Mouse (Mus musculus) heart, adult 2 months (tissue): ENCODE data around the gene Spata13. TPM values are rescaled to one million over a fixed set of nuclear protein-coding genes. Genes with fewer than 3 reads are reported as not detected.
A peak's percentile ranks its signal among the peaks of the same experiment; 100 is the strongest.

Experiments
- DNase-seq, 2 experiments: peaks; one replicate each; pipeline ENCODE4 v3.0.0; 2021
- H3K27ac ChIP-seq: fragments of 200-600 bp; 2 replicates; pipeline ENCODE4 v1.8.1; 2022
- H3K27me3 ChIP-seq: fragments of 200-500 bp; 2 replicates; pipeline ENCODE4 v1.6.1; 2012; ENCODE audit warnings: mild to moderate bottlenecking, low read length, inconsistent platforms, mixed read lengths; ENCODE audit not compliant: control insufficient read depth, insufficient read depth
- H3K36me3 ChIP-seq: fragments of 200-500 bp; 2 replicates; pipeline ENCODE4 v1.6.1; 2012; ENCODE audit warnings: low read length, inconsistent platforms; ENCODE audit not compliant: control insufficient read depth, insufficient read depth
- H3K4me1 ChIP-seq: fragments of 200-500 bp; 2 replicates; pipeline ENCODE4 v1.6.1; 2011; ENCODE audit warnings: low read length; ENCODE audit not compliant: control insufficient read depth, insufficient read depth
- H3K4me3 ChIP-seq: fragments of 200-600 bp; 2 replicates; pipeline ENCODE4 v1.8.1; 2022
- H3K79me2 ChIP-seq: fragments of 200-500 bp; replicated peaks from 2 replicates; pipeline ENCODE4 v1.6.1; 2012; ENCODE audit warnings: mild to moderate bottlenecking, inconsistent platforms, low read length, moderate library complexity, mixed read lengths; ENCODE audit not compliant: control insufficient read depth, insufficient read depth
- H3K9ac ChIP-seq: fragments of 200-500 bp; 2 replicates; pipeline ENCODE4 v1.6.1; 2012; ENCODE audit warnings: low read depth, mild to moderate bottlenecking, control low read depth, inconsistent platforms, low read length, mixed read lengths
- CTCF ChIP-seq: fragments of 200-600 bp; IDR thresholded peaks from 2 replicates; pipeline ENCODE4 v1.8.1; 2022; ENCODE audit warnings: antibody characterized with exemption, mild to moderate bottlenecking, moderate library complexity
- EP300 ChIP-seq: fragments of 200-500 bp; IDR thresholded peaks from 2 replicates; pipeline ENCODE4 v1.6.1; 2011; ENCODE audit warnings: low read depth, low read length, control low read depth; ENCODE audit not compliant: insufficient read depth
- POLR2A ChIP-seq: fragments of 200-500 bp; IDR thresholded peaks from 2 replicates; pipeline ENCODE4 v1.6.1; 2011; ENCODE audit warnings: mild to moderate bottlenecking, low read depth, low read length, control low read depth; ENCODE audit not compliant: insufficient read depth
- WGBS: fragments of 180-500 bp; shearing (Covaris S2); methylation state at CpG from one replicate; pipeline ENCODE4 v1.1.7; 2018; 5-methylcytosine and 5-hydroxymethylcytosine counted together
- intact Hi-C: fragments of 180-260 bp; cut with DNase I; formaldehyde crosslinking; loops from one replicate; pipeline ENCODE4 v1.15.1; 2025
- polyA plus RNA-seq: library from polyadenylated mRNA; depleted of rRNA; stranded (reverse); fragments of >200 nt; gene quantifications from 2 replicates; pipeline ENCODE4 v1.2.3, GENCODE M21; 2012
- total RNA-seq, 2 experiments: library from RNA; stranded (reverse); gene quantifications; 2 replicates each; pipeline ENCODE4 v1.2.3; 2021

Gene Spata13
- total and polyA plus RNA-seq, 3 experiments: 9.5 to 14.7 (median 13.1) TPM

DNA sequence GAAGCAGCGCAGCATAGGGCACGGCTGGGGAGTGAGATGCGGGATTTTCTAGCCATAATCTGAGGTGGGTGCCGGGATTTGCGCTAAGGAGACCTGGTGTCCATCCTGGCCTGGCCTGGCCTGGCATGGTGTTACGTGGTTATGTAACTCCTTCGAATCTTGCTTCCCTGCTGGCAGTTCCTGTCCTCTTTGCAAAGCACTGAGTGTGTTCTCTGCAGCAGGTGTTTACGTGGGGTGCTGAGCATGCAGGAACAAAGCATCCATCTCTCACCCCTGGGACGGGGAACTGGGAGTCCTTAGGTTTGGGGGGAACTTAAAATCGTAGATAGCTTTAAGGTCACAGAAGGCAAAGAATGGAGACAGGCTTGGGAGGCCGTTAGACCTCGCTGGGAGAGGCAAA lies 105.8 kb downstream of the Spata13 start:
- Histone ChIP-seq H3K4me3 (no peak overlapping the region), H3K27me3 (no peaks in the 10 kb centered on the region), H3K79me2 (peaks cover 2% of the 10 kb centered on the region; the same call in 1 of the 2 replicates), H3K4me1 (peaks cover 50% of the 10 kb centered on the region), H3K9ac (no peak overlapping the region; the same call in 1 of the 2 replicates), H3K36me3 (peaks cover 9% of the 10 kb centered on the region; the same call in 1 of the 2 replicates), H3K27ac (peak overlapping the region; percentile 74)
- intact Hi-C loops: no loop called here
- 47% methylated on average over 12 of the region's 12 CpGs for WGBS
- no peak for DNase-seq
- TF ChIP-seq CTCF: no peak
- no peak for TF ChIP-seq EP300
- no peak for TF ChIP-seq POLR2A

- peaks cover 2% of the 10 kb centered on the region; the same call in 1 of the 2 replicates for H3K79me2 ChIP-seq
- no peak overlapping the region for H3K4me3 ChIP-seq
- H3K27me3 ChIP-seq: no peaks in the 10 kb centered on the region
- TF ChIP-seq POLR2A (no peak), EP300 (no peak), CTCF (no peak)
- peak overlapping the region; percentile 23; the same call in 1 of the 2 replicates for H3K9ac ChIP-seq
- H3K4me1 ChIP-seq: peaks cover 46% of the 10 kb centered on the region
- H3K36me3 ChIP-seq: peaks cover 11% of the 10 kb centered on the region; the same call in 1 of the 2 replicates
- intact Hi-C loops: no loop called here
- peak overlapping the region; percentile 74 for H3K27ac ChIP-seq
- no peak for DNase-seq
- whole genome bisulfite sequencing: 50% methylated on average over 5 of the region's 5 CpGs
These were observed 106.7 kb downstream of the Spata13 start for GRCm38 (mm10) chr14:60740507-60740906.

GRCm38 (mm10) chr14:60741033-60741432 lies 107.2 kb downstream of the Spata13 start:
- Histone ChIP-seq H3K9ac (0 out of 2 replicates have a peak overlapping the region, but pooled peaks have one; percentile 0), H3K36me3 (peaks cover 11% of the 10 kb centered on the region; the same call in 1 of the 2 replicates), H3K27me3 (no peaks in the 10 kb centered on the region), H3K4me1 (peaks cover 46% of the 10 kb centered on the region), H3K4me3 (no peak overlapping the region), H3K79me2 (peaks cover 2% of the 10 kb centered on the region; the same call in 1 of the 2 replicates), H3K27ac (peak overlapping the region; percentile 74)
- no peak for DNase-seq
- no peak for TF ChIP-seq POLR2A
- WGBS: 40% methylated on average over 8 of the region's 8 CpGs
- intact Hi-C loops: no loop called here

DNA sequence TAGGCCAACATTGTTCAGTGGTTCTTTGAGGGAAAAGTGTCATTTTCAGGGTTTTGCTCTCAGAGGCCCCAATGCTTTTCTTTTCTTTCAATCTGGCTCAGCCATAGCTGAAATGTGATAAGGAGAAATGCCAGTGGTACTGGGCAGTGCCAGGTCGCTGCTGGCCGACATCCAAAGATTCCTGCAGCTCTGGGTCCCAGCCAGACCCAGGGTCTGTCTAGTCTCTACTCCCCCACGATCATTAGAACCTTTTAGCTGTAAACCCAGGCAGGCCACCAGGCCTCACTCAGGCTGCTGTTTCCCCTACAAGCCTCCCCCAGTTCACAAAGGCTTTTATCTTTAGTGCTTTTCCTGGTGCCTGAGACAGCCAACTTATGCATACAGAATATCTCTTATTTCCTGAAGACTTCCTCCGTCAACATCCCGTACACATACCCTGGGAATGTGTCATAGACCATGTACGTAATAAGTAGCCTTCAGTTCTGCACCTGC lies 107.7 kb downstream of the Spata13 start:
- intact Hi-C loops: no loop called here
- 16% methylated on average over 6 of the region's 6 CpGs for WGBS
- H3K27ac ChIP-seq: peak overlapping the region; percentile 74
- H3K79me2 ChIP-seq: peaks cover 2% of the 10 kb centered on the region; the same call in 1 of the 2 replicates
- TF ChIP-seq POLR2A (no peak; the same call in 1 of the 2 replicates), CTCF (no peak), EP300 (no peak)
- peaks cover 42% of the 10 kb centered on the region for H3K4me1 ChIP-seq
- H3K27me3 ChIP-seq: no peaks in the 10 kb centered on the region
- peak; percentile 70 to 71 for DNase-seq
- H3K4me3 ChIP-seq: no peak overlapping the region
- peaks cover 11% of the 10 kb centered on the region; the same call in 1 of the 2 replicates for H3K36me3 ChIP-seq
- peak overlapping the region; percentile 17; the same call in 1 of the 2 replicates for H3K9ac ChIP-seq

DNA sequence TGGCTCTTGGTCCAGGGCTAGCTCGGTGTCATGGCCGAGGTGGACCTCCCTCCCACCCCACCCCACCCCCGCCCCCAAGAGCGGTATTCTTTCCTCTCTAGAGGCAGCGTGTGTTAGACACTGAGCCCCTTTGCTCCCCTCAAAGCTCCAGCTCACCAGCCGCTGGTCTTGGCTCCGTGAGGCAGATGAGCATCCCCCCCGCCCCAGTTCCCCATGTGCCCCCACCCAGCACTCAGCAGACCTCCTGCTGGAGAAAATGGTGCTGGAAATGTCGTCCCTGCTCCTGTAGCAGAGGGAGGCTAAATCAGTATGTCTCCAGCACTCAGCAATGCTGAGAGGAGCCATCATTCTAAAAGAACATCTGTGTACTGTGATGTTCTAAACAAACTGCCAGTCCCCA lies 109.9 kb downstream of the Spata13 start:
- no peaks in the 10 kb centered on the region for H3K27me3 ChIP-seq
- intact Hi-C loops: no loop called here
- WGBS: 86% methylated on average over 9 of the region's 9 CpGs
- TF ChIP-seq POLR2A: no peak
- TF ChIP-seq EP300: no peak
- no peak for TF ChIP-seq CTCF
- H3K4me3 ChIP-seq: no peak overlapping the region
- no peak overlapping the region for H3K9ac ChIP-seq
- H3K36me3 ChIP-seq: peaks cover 9% of the 10 kb centered on the region; the same call in 1 of the 2 replicates
- H3K4me1 ChIP-seq: peaks cover 30% of the 10 kb centered on the region
- no peaks in the 10 kb centered on the region for H3K79me2 ChIP-seq
- H3K27ac ChIP-seq: no peak overlapping the region
- no peak for DNase-seq

GRCm38 (mm10) chr14:60745201-60745600 lies 111.4 kb downstream of the Spata13 start:
- H3K79me2 ChIP-seq: no peaks in the 10 kb centered on the region
- peaks cover 14% of the 10 kb centered on the region for H3K36me3 ChIP-seq
- no peaks in the 10 kb centered on the region for H3K27me3 ChIP-seq
- DNase-seq: no peak
- H3K27ac ChIP-seq: no peak overlapping the region
- TF ChIP-seq EP300 (no peak), CTCF (no peak), POLR2A (no peak)
- intact Hi-C loops: no loop called here
- 65% methylated on average over 6 of the region's 6 CpGs for WGBS
- H3K4me1 ChIP-seq: peaks cover 27% of the 10 kb centered on the region
- no peak overlapping the region for H3K9ac ChIP-seq
- no peak overlapping the region for H3K4me3 ChIP-seq
